Mouse (Mus musculus) subcutaneous adipose tissue, adult 2 months (tissue): ENCODE results near the gene Irs3. TPM values are rescaled to one million over a fixed set of nuclear protein-coding genes. Genes with fewer than 3 reads are reported as not detected.

Experiments
- polyA plus RNA-seq: library from polyadenylated mRNA; depleted of rRNA; stranded (reverse); fragments of >200 nt; gene quantifications from 2 replicates; pipeline ENCODE4 v1.2.3, GENCODE M21; 2012; ENCODE audit warnings: low replicate concordance; rRNA removed

Irs3 gene
- polyA plus RNA-seq, result 29.5 and 86.2 TPM in 2 replicates

GRCm38 (mm10) chr5:137645652-137646091 is at the start of gene Irs3:
TSS of gene Irs3 (minus strand) at chr5:137645714.

GRCm38 (mm10) chr5:137684294-137685123 is 39.0 kb upstream of the Irs3 start, which contains the start of gene Agfg2:
TSS of gene Agfg2 (minus strand) at chr5:137684726.

GRCm38 (mm10) chr5:137641054-137641453 is 4.5 kb downstream of the Irs3 start, which contains the start of gene Sap25:
TSS of gene Sap25 (plus strand) at chr5:137641334.

GRCm38 (mm10) chr5:137628498-137629305 is 16.8 kb downstream of the Irs3 start, which contains the start of the genes Fbxo24, Lrch4 and Gm20605:
TSS of gene Fbxo24 (minus strand) at chr5:137629002.
TSS of gene Lrch4 (plus strand) at chr5:137629121.
TSS of gene Gm20605 (plus strand) at chr5:137629175.

GRCm38 (mm10) chr5:137613550-137613949 is 32.0 kb downstream of the Irs3 start, which contains the start of gene Pcolce:
TSS of gene Pcolce (minus strand) at chr5:137613784.

GRCm38 (mm10) chr5:137600619-137601364 is 44.7 kb downstream of the Irs3 start, which contains the start of gene Mospd3:
TSS of gene Mospd3 (minus strand) at chr5:137601058.

Other genes with a start within 250 kb of the Irs3 start
- 0.19 and 0.31 TPM in 2 replicates for gene Zan, start 168.7 kb downstream of the Irs3 start, polyA plus RNA-seq
- gene Pop7, start 143.2 kb downstream of the Irs3 start, polyA plus RNA-seq, result 36.0 and 53.4 TPM in 2 replicates
- 25.9 and 42.7 TPM in 2 replicates for gene Gigyf1, start 127.2 kb downstream of the Irs3 start, polyA plus RNA-seq
- not detected in 2 replicates for gene Epo, start 112.5 kb downstream of the Irs3 start, polyA plus RNA-seq
- gene Gnb2, start 112.2 kb downstream of the Irs3 start, polyA plus RNA-seq, result 882 and 932 TPM in 2 replicates
- 0.14 and 1.6 TPM in 2 replicates for gene Actl6b, start 92.2 kb downstream of the Irs3 start, polyA plus RNA-seq
- gene Tfr2, start 75.9 kb downstream of the Irs3 start, polyA plus RNA-seq, result 5.8 and 25.3 TPM in 2 replicates
- gene Mospd3, start 44.7 kb downstream of the Irs3 start, polyA plus RNA-seq, result 85.2 and 108 TPM in 2 replicates
- gene Pcolce, start 31.9 kb downstream of the Irs3 start, polyA plus RNA-seq, result 140 and 168 TPM in 2 replicates
- 0.71 and 0.79 TPM in 2 replicates for gene Fbxo24, start 16.7 kb downstream of the Irs3 start, polyA plus RNA-seq
- gene Lrch4, start 16.6 kb downstream of the Irs3 start, polyA plus RNA-seq, result 37.2 and 60.0 TPM in 2 replicates
- 14.9 and 32.2 TPM in 2 replicates for gene Gm20605, start 16.5 kb downstream of the Irs3 start, polyA plus RNA-seq
- 60.1 and 83.8 TPM in 2 replicates for gene Sap25, start 4.4 kb downstream of the Irs3 start, polyA plus RNA-seq
- 32.7 and 54.1 TPM in 2 replicates for gene Agfg2, start 39.0 kb upstream of the Irs3 start, polyA plus RNA-seq
- 0.77 and 4.9 TPM in 2 replicates for gene Nyap1, start 95.9 kb upstream of the Irs3 start, polyA plus RNA-seq
- gene Tsc22d4, start 100.0 kb upstream of the Irs3 start, polyA plus RNA-seq, result 77.4 and 106 TPM in 2 replicates
- 24.9 and 28.3 TPM in 2 replicates for gene Ppp1r35, start 133.1 kb upstream of the Irs3 start, polyA plus RNA-seq
- gene Mepce, start 141.9 kb upstream of the Irs3 start, polyA plus RNA-seq, result 35.8 and 48.0 TPM in 2 replicates
- gene Zcwpw1, start 142.1 kb upstream of the Irs3 start, polyA plus RNA-seq, result 1.9 and 2.5 TPM in 2 replicates
- 2.6 and 7.9 TPM in 2 replicates for gene Pilra, start 190.6 kb upstream of the Irs3 start, polyA plus RNA-seq
- gene Pilrb1, start 212.4 kb upstream of the Irs3 start, polyA plus RNA-seq, result 3.9 and 6.1 TPM in 2 replicates
- 4.4 and 4.8 TPM in 2 replicates for gene Pilrb2, start 226.1 kb upstream of the Irs3 start, polyA plus RNA-seq